Mouse (Mus musculus) forebrain, embryonic 15.5 days (tissue): ENCODE measurements around the gene Cyp3a44. TPM values are rescaled to one million over a fixed set of nuclear protein-coding genes. Genes with fewer than 3 reads are reported as not detected.
"Not testable (repeated sequence)": the region's sequence is repeated elsewhere in the genome, so short reads cannot be mapped to it uniquely, and the experiment has no call there.

Source experiments
- ATAC-seq: fragments of 200-750 bp; cut with Nextera tagmentation; replicated peaks from 2 replicates; pipeline ENCODE4 v1.8.0; 2017; ENCODE audit warnings: mild to moderate bottlenecking, moderate TSS enrichment, moderate library complexity
- H3K27ac ChIP-seq: fragments of 300-500 bp; sonication (generic); replicated peaks from 2 replicates; pipeline ENCODE4 v1.5.1; 2015; ENCODE audit warnings: mild to moderate bottlenecking, inconsistent platforms
- H3K27me3 ChIP-seq: fragments of 300-500 bp; sonication (generic); 2 replicates; pipeline ENCODE4 v1.6.1; 2015; ENCODE audit warnings: inconsistent platforms
- H3K36me3 ChIP-seq: fragments of 300-500 bp; sonication (generic); 2 replicates; pipeline ENCODE4 v1.6.1; 2015; ENCODE audit warnings: mild to moderate bottlenecking, inconsistent platforms
- H3K4me1 ChIP-seq: fragments of 300-500 bp; sonication (generic); 2 replicates; pipeline ENCODE4 v1.6.1; 2015; ENCODE audit warnings: inconsistent platforms
- H3K4me2 ChIP-seq: fragments of 300-500 bp; sonication (generic); replicated peaks from 2 replicates; pipeline ENCODE4 v1.6.1; 2015; ENCODE audit warnings: mild to moderate bottlenecking, inconsistent platforms
- H3K4me3 ChIP-seq: fragments of 300-500 bp; sonication (generic); 2 replicates; pipeline ENCODE4 v1.5.1; 2015; ENCODE audit warnings: mild to moderate bottlenecking, inconsistent platforms
- H3K9ac ChIP-seq: fragments of 300-500 bp; sonication (generic); replicated peaks from 2 replicates; pipeline ENCODE4 v1.6.1; 2015; ENCODE audit warnings: mild to moderate bottlenecking, inconsistent platforms
- H3K9me3 ChIP-seq: fragments of 300-500 bp; sonication (generic); 2 replicates; pipeline ENCODE4 v1.6.1; 2016; ENCODE audit warnings: inconsistent platforms
- WGBS: fragments of 180-500 bp; shearing (Covaris S2); methylation state at CpG from one replicate; pipeline ENCODE4 v1.1.7; 2015; ENCODE audit warnings: mixed read lengths; 5-methylcytosine and 5-hydroxymethylcytosine counted together
- polyA plus RNA-seq: library from polyadenylated mRNA; unstranded; fragments of >200 nt; fragmentation: Nextera tagmentation; extraction: Ambion mirVana; gene quantifications from 2 replicates; pipeline ENCODE4 v1.2.1, GENCODE M21; 2015

Cyp3a44 gene
- not detected in 2 replicates for polyA plus RNA-seq

DNA sequence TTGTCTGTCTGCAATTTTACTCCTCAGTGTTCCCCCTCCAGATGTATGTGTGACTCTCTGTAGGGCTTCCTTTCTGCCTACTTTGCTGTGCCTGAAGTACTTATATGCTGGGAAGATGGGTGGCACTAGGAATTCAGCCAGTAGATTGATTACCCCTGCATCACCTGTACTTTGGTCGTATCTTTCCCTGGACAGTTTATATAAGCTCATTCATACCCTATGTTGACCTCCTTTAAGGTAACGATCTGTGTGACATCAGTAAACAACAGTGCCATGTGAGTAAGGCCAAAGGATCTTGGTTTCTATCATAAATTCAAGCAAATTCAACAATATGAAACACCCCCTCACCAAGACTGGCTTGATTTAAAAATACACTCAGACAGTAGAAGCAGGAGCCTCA, at the start of gene Cyp3a44:
Gene Cyp3a44, minus strand, starts transcription at position 79 of the 400 bp plus-strand sequence.
- not testable (repeated sequence) for H3K4me3 ChIP-seq, H3K36me3 ChIP-seq, H3K4me2 ChIP-seq, H3K27me3 ChIP-seq, H3K4me1 ChIP-seq, ATAC-seq, H3K27ac ChIP-seq, H3K9ac ChIP-seq
- peaks cover 17% of the 10 kb centered on the region for H3K9me3 ChIP-seq
- WGBS = 82% methylated on average over 2 of the region's 2 CpGs

DNA sequence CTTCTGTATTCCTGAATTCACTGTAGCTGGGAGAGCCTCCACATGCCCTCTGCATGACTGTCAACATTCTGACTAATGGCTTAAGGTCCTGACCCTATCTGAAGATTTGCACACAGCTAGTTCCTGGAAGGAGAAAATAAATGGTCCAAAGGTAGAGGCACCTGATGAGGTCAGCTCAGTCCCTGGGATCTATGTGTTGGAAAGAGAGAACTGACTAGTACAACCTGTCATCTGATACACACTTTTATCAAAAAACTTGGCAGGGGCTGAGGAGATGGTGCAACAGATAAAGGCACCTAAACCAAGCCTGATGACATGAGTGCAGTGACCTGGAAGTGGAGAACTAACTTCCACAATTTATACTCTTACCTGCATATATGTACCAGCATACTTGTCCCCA, 5.4 kb downstream of the Cyp3a44 start:
- H3K4me1 ChIP-seq, H3K4me2 ChIP-seq, H3K4me3 ChIP-seq, H3K36me3 ChIP-seq, H3K9ac ChIP-seq, ATAC-seq, H3K27ac ChIP-seq, H3K27me3 ChIP-seq: not testable (repeated sequence)
- peaks cover 28% of the 10 kb centered on the region for H3K9me3 ChIP-seq

DNA sequence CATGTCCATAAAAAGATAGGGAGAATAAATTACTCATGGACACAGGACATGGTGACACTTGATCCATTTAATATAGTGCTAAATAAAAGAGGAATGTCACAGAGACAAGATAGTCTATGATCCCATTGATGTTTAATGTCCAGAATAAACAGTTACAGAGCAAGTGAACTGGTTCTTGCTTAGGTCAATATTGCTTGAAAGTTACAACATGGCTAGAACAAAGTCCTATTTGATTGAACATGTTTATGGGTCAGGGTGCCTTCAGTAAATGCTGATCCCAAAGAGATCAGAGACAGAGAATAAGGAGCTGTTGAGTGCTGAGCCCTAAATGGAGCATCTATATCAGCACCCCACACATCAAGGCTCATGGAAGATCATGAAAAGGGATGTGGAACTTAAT, 12.4 kb downstream of the Cyp3a44 start:
- H3K9me3 ChIP-seq = peaks cover 20% of the 10 kb centered on the region; the same call in 1 of the 2 replicates
- H3K4me1 ChIP-seq, H3K27ac ChIP-seq, H3K36me3 ChIP-seq, H3K4me2 ChIP-seq, H3K27me3 ChIP-seq, ATAC-seq, H3K9ac ChIP-seq, H3K4me3 ChIP-seq: not testable (repeated sequence)

DNA sequence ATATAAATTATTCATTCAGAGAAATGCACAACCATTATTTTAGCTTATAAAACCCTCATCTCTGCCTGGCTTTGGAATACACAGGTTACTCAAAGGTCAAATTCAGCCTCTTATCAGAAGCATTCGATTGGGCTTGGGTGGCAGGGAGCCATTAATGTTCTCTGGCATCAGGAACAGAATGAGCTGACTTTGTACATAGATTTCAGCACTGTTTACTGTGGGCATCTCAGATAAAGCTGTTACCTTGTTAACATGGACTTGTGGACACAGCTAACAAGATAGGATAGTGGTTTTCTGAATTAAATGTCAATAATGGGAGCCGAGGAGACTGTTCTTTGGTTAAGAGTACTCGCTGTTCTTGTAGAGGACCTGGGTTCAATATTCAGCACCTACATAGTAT, 68.2 kb downstream of the Cyp3a44 start:
- not testable (repeated sequence) for H3K4me3 ChIP-seq, H3K36me3 ChIP-seq, H3K27me3 ChIP-seq, H3K9ac ChIP-seq, H3K4me1 ChIP-seq, H3K4me2 ChIP-seq, H3K9me3 ChIP-seq, H3K27ac ChIP-seq, ATAC-seq
- 74% methylated on average over 3 of the region's 3 CpGs for WGBS

Other genes with a start within 250 kb of the Cyp3a44 start
- gene Cyp3a41b, start 221.1 kb downstream of the Cyp3a44 start, polyA plus RNA-seq = not detected in 2 replicates
- gene Cyp3a41a, start 85.7 kb downstream of the Cyp3a44 start, polyA plus RNA-seq = not detected in 2 replicates
- not detected in 2 replicates for gene Cyp3a11, start 74.1 kb upstream of the Cyp3a44 start, polyA plus RNA-seq
- gene Cyp3a25, start 203.7 kb upstream of the Cyp3a44 start, polyA plus RNA-seq = not detected in 2 replicates